Mouse (Mus musculus): ENCODE data around the gene Nsf. TPM values are rescaled to one million over a fixed set of nuclear protein-coding genes. Genes with fewer than 3 reads are reported as not detected.
A peak's percentile ranks its signal among the peaks of the same experiment; 100 is the strongest.

Gene Nsf
- 28.2 and 30.6 TPM in 2 replicates for polyA plus RNA-seq (2015; fragmentation: Nextera tagmentation; extraction: Ambion mirVana)

DNA sequence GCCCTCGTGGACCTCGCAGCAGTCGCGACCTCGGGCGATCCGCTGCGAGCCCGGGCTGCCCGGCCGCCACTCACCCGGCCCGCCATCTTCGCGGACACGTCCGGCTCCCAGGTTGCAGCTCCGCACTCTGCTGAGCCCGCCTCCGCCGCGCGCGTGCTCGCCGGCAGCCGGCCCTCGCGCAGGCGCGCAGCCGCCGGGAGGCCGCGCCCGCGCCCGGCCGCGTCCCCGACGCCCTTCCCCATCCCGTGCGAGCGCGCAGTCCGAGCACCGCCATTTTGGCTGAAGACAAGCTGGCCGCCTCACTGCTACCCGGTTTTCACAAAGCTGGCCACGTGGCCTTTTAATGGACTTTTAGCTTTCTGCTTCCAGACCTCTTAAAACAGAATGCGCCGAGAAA is at the start of gene Nsf:
TSS of gene Nsf (minus strand) at position 161 of the 397 bp plus-strand sequence.
- DNase-seq (ENCODE audit: low spot score) = peak; percentile 89
- ATAC-seq (ENCODE audit: low FRiP score, low TSS enrichment) = peak; percentile 97
- H3K36me3 ChIP-seq (ENCODE audit: control insufficient read depth, insufficient read depth, low read length) = no peaks in the 10 kb centered on the region
- H3K4me1 ChIP-seq (replicated peaks; ENCODE audit: control insufficient read depth, insufficient read depth) = no peaks in the 10 kb centered on the region; the same call in 1 of the 2 replicates
- TF ChIP-seq EP300 (optimal IDR thresholded peaks at IDR 0.05) (no peak), CTCF (IDR thresholded peaks at IDR 0.05; ENCODE audit: low read depth) (no peak)
- H3K27me3 ChIP-seq (ENCODE audit: control insufficient read depth, insufficient read depth, low read length) = no peaks in the 10 kb centered on the region
- peak within 1 kb of the TSS; percentile 91 for H3K9ac ChIP-seq (ENCODE audit: low read length)
- peak within 1 kb of the TSS; percentile 82 for H3K4me3 ChIP-seq (ENCODE audit: low read depth, low read length)
- WGBS = under 1% methylated on average over 52 of the region's 53 CpGs
- H3K9me3 ChIP-seq (ENCODE audit: control insufficient read depth, low read length) = no peaks in the 10 kb centered on the region
- peak within 1 kb of the TSS; percentile 67 for H3K27ac ChIP-seq (replicated peaks)
- H3K4me2 ChIP-seq (replicated peaks; ENCODE audit: low read depth) = peak within 1 kb of the TSS; percentile 63

DNA sequence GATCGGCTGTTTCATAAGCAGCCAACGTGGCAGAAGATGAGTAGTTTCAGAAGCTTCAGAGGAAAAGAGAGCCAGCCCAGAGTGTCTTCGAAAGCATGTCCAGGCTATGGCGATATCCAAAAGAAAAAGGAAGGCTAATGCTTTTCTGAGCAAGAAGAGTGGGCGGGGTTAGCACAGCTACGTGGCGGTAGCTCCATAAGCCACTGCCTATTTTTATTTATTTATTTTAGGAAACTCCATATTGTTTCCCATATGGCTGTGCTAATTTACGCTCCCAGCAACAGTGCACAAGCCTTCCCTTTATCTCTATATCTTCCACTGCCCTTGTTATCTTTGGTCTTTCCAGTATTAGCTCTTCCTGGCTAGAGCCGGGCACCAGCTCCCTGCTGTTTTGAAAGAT is 49.5 kb upstream of the Nsf start:
- Histone ChIP-seq H3K4me2 (replicated peaks; ENCODE audit: low read depth) (no peak overlapping the region), H3K27ac (replicated peaks) (no peak overlapping the region), H3K4me1 (replicated peaks; ENCODE audit: control insufficient read depth, insufficient read depth) (no peaks in the 10 kb centered on the region), H3K36me3 (ENCODE audit: control insufficient read depth, insufficient read depth, low read length) (no peaks in the 10 kb centered on the region), H3K4me3 (ENCODE audit: low read depth, low read length) (no peak overlapping the region), H3K9me3 (ENCODE audit: control insufficient read depth, low read length) (no peaks in the 10 kb centered on the region), H3K27me3 (ENCODE audit: control insufficient read depth, insufficient read depth, low read length) (no peaks in the 10 kb centered on the region), H3K9ac (ENCODE audit: low read length) (no peak overlapping the region)
- TF ChIP-seq CTCF (IDR thresholded peaks at IDR 0.05; ENCODE audit: low read depth) (no peak), EP300 (optimal IDR thresholded peaks at IDR 0.05) (no peak)
- no peak for DNase-seq (ENCODE audit: low spot score)
- ATAC-seq (ENCODE audit: low FRiP score, low TSS enrichment) = no peak
- 59% methylated on average over 9 of the region's 9 CpGs for WGBS

DNA sequence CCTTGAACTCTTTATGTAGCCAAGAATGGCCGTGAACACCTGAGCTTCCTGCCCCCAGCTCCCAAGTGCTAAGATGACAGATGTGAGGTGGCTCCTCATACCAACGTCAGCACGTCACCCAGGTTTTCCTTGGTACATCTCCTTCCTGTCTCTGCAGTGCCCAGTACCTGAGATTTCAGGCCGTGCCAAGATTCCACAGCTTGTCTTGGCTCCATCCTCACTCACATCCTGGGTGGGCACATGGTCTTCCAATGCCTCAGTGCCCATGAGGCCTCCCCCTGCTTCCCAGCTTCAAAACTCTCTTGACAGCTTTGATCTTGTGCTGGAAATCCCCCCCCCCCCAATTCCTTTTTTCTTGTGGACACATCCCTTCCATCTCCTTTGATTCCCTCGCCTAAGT is 48.3 kb upstream of the Nsf start:
- Histone ChIP-seq H3K36me3 (ENCODE audit: control insufficient read depth, insufficient read depth, low read length) (no peaks in the 10 kb centered on the region), H3K27me3 (ENCODE audit: control insufficient read depth, insufficient read depth, low read length) (no peaks in the 10 kb centered on the region), H3K9me3 (ENCODE audit: control insufficient read depth, low read length) (no peaks in the 10 kb centered on the region), H3K4me2 (replicated peaks; ENCODE audit: low read depth) (no peak overlapping the region), H3K4me3 (ENCODE audit: low read depth, low read length) (no peak overlapping the region), H3K9ac (ENCODE audit: low read length) (no peak overlapping the region), H3K27ac (replicated peaks) (no peak overlapping the region), H3K4me1 (replicated peaks; ENCODE audit: control insufficient read depth, insufficient read depth) (no peaks in the 10 kb centered on the region)
- TF ChIP-seq EP300 (optimal IDR thresholded peaks at IDR 0.05) (no peak), CTCF (IDR thresholded peaks at IDR 0.05; ENCODE audit: low read depth) (no peak)
- 78% methylated on average over 5 of the region's 5 CpGs for WGBS
- no peak for DNase-seq (ENCODE audit: low spot score)
- ATAC-seq (ENCODE audit: low FRiP score, low TSS enrichment) = no peak

DNA sequence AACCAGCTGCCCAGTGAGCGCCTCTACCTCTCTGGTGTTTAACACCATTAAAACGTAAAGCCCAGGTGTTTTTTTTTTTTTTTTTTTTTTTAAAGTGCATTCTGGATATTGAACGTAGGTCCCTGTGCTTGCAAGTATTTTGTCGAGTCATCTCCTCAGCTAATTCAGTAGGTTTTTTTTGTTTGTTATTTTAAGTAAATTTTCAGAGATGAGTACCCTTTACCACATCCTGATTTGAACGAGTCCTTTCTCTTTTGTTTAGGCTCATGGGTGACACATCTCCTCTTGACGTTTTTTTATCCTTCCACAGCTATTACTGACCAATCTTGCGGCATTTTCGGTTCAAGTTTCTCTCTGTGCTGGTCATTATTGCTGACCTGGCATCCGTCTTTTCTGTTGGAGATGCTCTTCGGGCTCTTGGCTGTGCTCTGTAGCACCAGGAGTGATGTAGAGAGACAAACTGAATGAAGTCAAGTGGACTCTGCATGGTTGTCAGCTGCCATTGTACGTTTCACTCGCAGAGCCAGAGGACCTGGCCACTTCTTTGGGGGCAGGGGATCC is 47.6 kb upstream of the Nsf start:
- DNase-seq (ENCODE audit: low spot score) = no peak
- no peak overlapping the region for H3K27ac ChIP-seq (replicated peaks)
- no peaks in the 10 kb centered on the region for H3K36me3 ChIP-seq (ENCODE audit: control insufficient read depth, insufficient read depth, low read length)
- no peak overlapping the region for H3K4me3 ChIP-seq (ENCODE audit: low read depth, low read length)
- H3K9me3 ChIP-seq (ENCODE audit: control insufficient read depth, low read length) = no peaks in the 10 kb centered on the region
- ATAC-seq (ENCODE audit: low FRiP score, low TSS enrichment) = no peak
- WGBS = 69% methylated on average over 12 of the region's 12 CpGs
- H3K4me1 ChIP-seq (replicated peaks; ENCODE audit: control insufficient read depth, insufficient read depth) = no peaks in the 10 kb centered on the region
- TF ChIP-seq EP300 (optimal IDR thresholded peaks at IDR 0.05) = no peak
- TF ChIP-seq CTCF (IDR thresholded peaks at IDR 0.05; ENCODE audit: low read depth) = no peak
- no peak overlapping the region for H3K4me2 ChIP-seq (replicated peaks; ENCODE audit: low read depth)
- H3K27me3 ChIP-seq (ENCODE audit: control insufficient read depth, insufficient read depth, low read length) = no peaks in the 10 kb centered on the region
- H3K9ac ChIP-seq (ENCODE audit: low read length) = no peak overlapping the region

DNA sequence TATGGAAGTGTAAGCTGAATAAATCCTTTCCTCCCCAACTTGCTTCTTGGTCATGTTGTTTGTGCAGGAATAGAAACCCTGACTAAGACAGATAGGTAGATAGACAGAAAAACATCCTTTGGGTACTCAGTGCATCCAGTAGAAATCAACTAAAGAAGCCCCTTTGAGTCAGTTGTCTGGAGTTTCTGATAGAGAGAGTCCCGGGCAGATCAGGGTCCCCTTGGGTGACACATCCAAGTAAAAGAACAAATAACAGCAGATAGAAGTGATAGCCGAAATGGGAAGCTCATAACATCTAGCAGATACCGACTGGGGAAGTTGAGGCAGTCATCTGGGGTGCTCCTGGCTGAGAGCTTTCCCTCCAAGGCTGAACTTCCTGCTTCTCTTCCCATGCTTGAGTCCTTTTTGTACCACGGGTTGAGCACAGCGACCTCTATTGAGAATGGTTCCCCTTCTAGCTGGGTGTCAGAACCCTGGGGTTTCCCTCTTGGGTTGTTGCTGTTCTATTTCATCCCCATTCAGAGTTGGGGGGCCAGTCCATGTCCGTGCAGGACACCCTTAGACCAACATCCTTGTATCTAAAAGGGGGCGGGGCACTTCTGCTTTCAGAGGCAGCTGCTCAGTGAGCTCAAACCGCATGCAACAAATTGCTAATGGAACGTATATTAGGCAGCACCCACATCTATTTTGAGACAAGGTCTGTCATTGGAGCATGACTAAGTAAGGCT is 47.0 kb upstream of the Nsf start:
- Histone ChIP-seq H3K9ac (ENCODE audit: low read length) (no peak overlapping the region), H3K9me3 (ENCODE audit: control insufficient read depth, low read length) (no peaks in the 10 kb centered on the region), H3K36me3 (ENCODE audit: control insufficient read depth, insufficient read depth, low read length) (no peaks in the 10 kb centered on the region), H3K4me1 (replicated peaks; ENCODE audit: control insufficient read depth, insufficient read depth) (no peaks in the 10 kb centered on the region), H3K4me2 (replicated peaks; ENCODE audit: low read depth) (no peak overlapping the region), H3K27me3 (ENCODE audit: control insufficient read depth, insufficient read depth, low read length) (no peaks in the 10 kb centered on the region), H3K4me3 (ENCODE audit: low read depth, low read length) (no peak overlapping the region), H3K27ac (replicated peaks) (no peak overlapping the region)
- 67% methylated on average over 9 of the region's 9 CpGs for WGBS
- TF ChIP-seq EP300 (optimal IDR thresholded peaks at IDR 0.05) = no peak
- no peak for TF ChIP-seq CTCF (IDR thresholded peaks at IDR 0.05; ENCODE audit: low read depth)
- ATAC-seq (ENCODE audit: low FRiP score, low TSS enrichment) (no peak), DNase-seq (ENCODE audit: low spot score) (no peak)

DNA sequence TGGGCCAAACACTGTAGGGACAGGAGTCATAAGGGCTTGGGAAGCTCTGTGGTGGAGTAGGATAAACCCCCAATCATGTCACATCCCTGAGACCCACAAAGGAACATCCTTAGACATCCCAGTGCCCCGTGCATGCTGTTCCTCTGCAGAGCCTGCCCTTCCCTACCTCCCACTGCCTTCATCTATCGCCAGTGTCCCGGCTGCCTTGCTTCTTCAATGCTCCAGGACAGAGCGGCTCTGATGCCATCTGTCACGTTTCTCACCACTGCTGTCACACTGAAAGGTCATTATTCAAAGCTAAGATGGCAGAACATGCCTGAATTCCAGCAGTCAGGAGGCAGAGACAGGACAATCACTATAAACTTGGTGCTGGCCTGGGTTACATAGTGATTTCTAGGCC is 44.9 kb upstream of the Nsf start:
- ATAC-seq (ENCODE audit: low FRiP score, low TSS enrichment) (no peak), DNase-seq (ENCODE audit: low spot score) (no peak)
- H3K4me2 ChIP-seq (replicated peaks; ENCODE audit: low read depth) = no peak overlapping the region
- no peaks in the 10 kb centered on the region for H3K36me3 ChIP-seq (ENCODE audit: control insufficient read depth, insufficient read depth, low read length)
- no peaks in the 10 kb centered on the region for H3K9me3 ChIP-seq (ENCODE audit: control insufficient read depth, low read length)
- TF ChIP-seq EP300 (optimal IDR thresholded peaks at IDR 0.05) = no peak
- no peak for TF ChIP-seq CTCF (IDR thresholded peaks at IDR 0.05; ENCODE audit: low read depth)
- no peak overlapping the region for H3K9ac ChIP-seq (ENCODE audit: low read length)
- 57% methylated on average over 5 of the region's 5 CpGs for WGBS
- H3K4me1 ChIP-seq (replicated peaks; ENCODE audit: control insufficient read depth, insufficient read depth) = no peaks in the 10 kb centered on the region
- H3K27ac ChIP-seq (replicated peaks) = no peak overlapping the region
- no peak overlapping the region for H3K4me3 ChIP-seq (ENCODE audit: low read depth, low read length)
- no peaks in the 10 kb centered on the region for H3K27me3 ChIP-seq (ENCODE audit: control insufficient read depth, insufficient read depth, low read length)
